Mouse (Mus musculus): ENCODE data around the gene Iqschfp. TPM values are rescaled to one million over a fixed set of nuclear protein-coding genes. Genes with fewer than 3 reads are reported as not detected.

Gene Iqschfp
- polyA plus RNA-seq, 1 experiment from 2014 or later = 2.3 TPM

GRCm38 (mm10) chr3:68590436-68590835 is 698.4 kb downstream of the Iqschfp start:
- Histone ChIP-seq H3K36me3 (ENCODE audit: poor library complexity, severe bottlenecking) (no peaks in the 10 kb centered on the region), H3K27me3 (no peaks in the 10 kb centered on the region), H3K4me2 (no peak overlapping the region), H3K27ac (no peak overlapping the region), H3K4me1 (peaks cover 56% of the 10 kb centered on the region), H3K4me3 (no peak overlapping the region), H3K9me3 (replicated peaks) (no peaks in the 10 kb centered on the region; the same call in 1 of the 2 replicates), H3K9ac (no peak overlapping the region)
- ATAC-seq = no peak
- 70% methylated on average over 8 of the region's 8 CpGs for WGBS

- Histone ChIP-seq H3K9me3 (replicated peaks) (no peaks in the 10 kb centered on the region; the same call in 1 of the 2 replicates), H3K4me1 (peaks cover 39% of the 10 kb centered on the region)
Measured at GRCm38 (mm10) chr3:68592575-68592974, 700.5 kb downstream of the Iqschfp start.

GRCm38 (mm10) chr3:68593073-68593867 is 701.2 kb downstream of the Iqschfp start:
- WGBS = 70% methylated on average over 12 of the region's 12 CpGs
- Histone ChIP-seq H3K4me1 (peaks cover 32% of the 10 kb centered on the region), H3K27me3 (no peaks in the 10 kb centered on the region), H3K9me3 (replicated peaks) (no peaks in the 10 kb centered on the region; the same call in 1 of the 2 replicates), H3K4me2 (no peak overlapping the region), H3K4me3 (no peak overlapping the region), H3K27ac (no peak overlapping the region; the same call in 1 of the 2 replicates), H3K9ac (no peak overlapping the region), H3K36me3 (ENCODE audit: poor library complexity, severe bottlenecking) (peaks cover 7% of the 10 kb centered on the region)
- no peak for ATAC-seq

More at GRCm38 (mm10) chr3:68592575-68592974, 700.5 kb downstream of the Iqschfp start:
- H3K27ac ChIP-seq = no peak overlapping the region
- peaks cover 7% of the 10 kb centered on the region; the same call in 1 of the 2 replicates for H3K36me3 ChIP-seq (ENCODE audit: poor library complexity, severe bottlenecking)
- 88% methylated on average over 10 of the region's 10 CpGs for WGBS
- no peak overlapping the region for H3K9ac ChIP-seq
- no peak for ATAC-seq
- no peaks in the 10 kb centered on the region for H3K27me3 ChIP-seq
- no peak overlapping the region for H3K4me3 ChIP-seq
- no peak overlapping the region for H3K4me2 ChIP-seq

GRCm38 (mm10) chr3:68595316-68595925 is 703.4 kb downstream of the Iqschfp start:
- H3K4me1 ChIP-seq = peaks cover 25% of the 10 kb centered on the region
- H3K27ac ChIP-seq = no peak overlapping the region
- H3K9me3 ChIP-seq (replicated peaks) = no peaks in the 10 kb centered on the region; the same call in 1 of the 2 replicates
- no peak overlapping the region for H3K9ac ChIP-seq
- peak; percentile 60 for ATAC-seq
- WGBS = 63% methylated on average over 10 of the region's 10 CpGs
- H3K4me3 ChIP-seq = no peak overlapping the region
- H3K36me3 ChIP-seq (ENCODE audit: poor library complexity, severe bottlenecking) = peaks cover 7% of the 10 kb centered on the region
- H3K4me2 ChIP-seq = no peak overlapping the region
- H3K27me3 ChIP-seq = no peaks in the 10 kb centered on the region

- no peaks in the 10 kb centered on the region; the same call in 1 of the 2 replicates for H3K9me3 ChIP-seq (replicated peaks)
- no peak overlapping the region for H3K9ac ChIP-seq
- H3K4me1 ChIP-seq = peaks cover 27% of the 10 kb centered on the region
- WGBS = 95% methylated on average over 4 of the region's 4 CpGs
- no peak overlapping the region for H3K4me2 ChIP-seq
- H3K27me3 ChIP-seq = no peaks in the 10 kb centered on the region
- ATAC-seq = no peak
- no peak overlapping the region for H3K27ac ChIP-seq
- H3K36me3 ChIP-seq (ENCODE audit: poor library complexity, severe bottlenecking) = peaks cover 7% of the 10 kb centered on the region
- no peak overlapping the region for H3K4me3 ChIP-seq
Measured at GRCm38 (mm10) chr3:68596938-68597337, 704.9 kb downstream of the Iqschfp start.

- no peak overlapping the region for H3K4me3 ChIP-seq
- no peaks in the 10 kb centered on the region for H3K9me3 ChIP-seq (replicated peaks)
- WGBS = 86% methylated on average over 9 of the region's 9 CpGs
- H3K36me3 ChIP-seq (ENCODE audit: poor library complexity, severe bottlenecking) = no peaks in the 10 kb centered on the region; the same call in 1 of the 2 replicates
- no peak overlapping the region for H3K4me2 ChIP-seq
- H3K27me3 ChIP-seq = no peaks in the 10 kb centered on the region
- no peak overlapping the region for H3K27ac ChIP-seq
- peaks cover 27% of the 10 kb centered on the region for H3K4me1 ChIP-seq
- no peak overlapping the region for H3K9ac ChIP-seq
- no peak for ATAC-seq
Measured at GRCm38 (mm10) chr3:68602891-68603290, 710.9 kb downstream of the Iqschfp start.

- H3K36me3 ChIP-seq (ENCODE audit: poor library complexity, severe bottlenecking) = no peaks in the 10 kb centered on the region
- ATAC-seq = no peak
- H3K27ac ChIP-seq = peak overlapping the region; percentile 51; the same call in 1 of the 2 replicates
- peaks cover 27% of the 10 kb centered on the region for H3K4me1 ChIP-seq
- H3K4me3 ChIP-seq = no peak overlapping the region
- no peak overlapping the region for H3K9ac ChIP-seq
- H3K9me3 ChIP-seq (replicated peaks) = no peaks in the 10 kb centered on the region
- no peaks in the 10 kb centered on the region for H3K27me3 ChIP-seq
- 78% methylated on average over 10 of the region's 10 CpGs for WGBS
- no peak overlapping the region for H3K4me2 ChIP-seq
Measured at GRCm38 (mm10) chr3:68604467-68604866, 712.4 kb downstream of the Iqschfp start.

- Histone ChIP-seq H3K27ac (peak overlapping the region; percentile 51; the same call in 1 of the 2 replicates), H3K9me3 (replicated peaks) (no peaks in the 10 kb centered on the region), H3K36me3 (ENCODE audit: poor library complexity, severe bottlenecking) (no peaks in the 10 kb centered on the region), H3K9ac (no peak overlapping the region), H3K27me3 (no peaks in the 10 kb centered on the region), H3K4me2 (no peak overlapping the region), H3K4me1 (peaks cover 31% of the 10 kb centered on the region), H3K4me3 (no peak overlapping the region)
- ATAC-seq = no peak
- 77% methylated on average over 10 of the region's 10 CpGs for WGBS
Measured at GRCm38 (mm10) chr3:68604962-68605361, 712.9 kb downstream of the Iqschfp start.

GRCm38 (mm10) chr3:68605942-68606603 is 714.0 kb downstream of the Iqschfp start:
- 69% methylated on average over 7 of the region's 7 CpGs for WGBS

GRCm38 (mm10) chr3:68606730-68607129 is 714.7 kb downstream of the Iqschfp start:
- no peak for ATAC-seq
- WGBS = 93% methylated on average over 8 of the region's 8 CpGs

More at GRCm38 (mm10) chr3:68605942-68606603, 714.0 kb downstream of the Iqschfp start:
- no peaks in the 10 kb centered on the region for H3K9me3 ChIP-seq (replicated peaks)
- peaks cover 33% of the 10 kb centered on the region for H3K4me1 ChIP-seq
- H3K27ac ChIP-seq = no peak overlapping the region
- ATAC-seq = no peak
- H3K4me2 ChIP-seq = no peak overlapping the region
- H3K36me3 ChIP-seq (ENCODE audit: poor library complexity, severe bottlenecking) = no peaks in the 10 kb centered on the region
- H3K27me3 ChIP-seq = no peaks in the 10 kb centered on the region
- no peak overlapping the region for H3K4me3 ChIP-seq
- H3K9ac ChIP-seq = no peak overlapping the region

GRCm38 (mm10) chr3:68607336-68607735 is 715.3 kb downstream of the Iqschfp start:
- 88% methylated on average over 8 of the region's 8 CpGs for WGBS
- no peaks in the 10 kb centered on the region for H3K36me3 ChIP-seq (ENCODE audit: poor library complexity, severe bottlenecking)

More at GRCm38 (mm10) chr3:68606730-68607129, 714.7 kb downstream of the Iqschfp start:
- Histone ChIP-seq H3K9ac (no peak overlapping the region), H3K4me3 (no peak overlapping the region), H3K9me3 (replicated peaks) (no peaks in the 10 kb centered on the region), H3K27ac (no peak overlapping the region), H3K36me3 (ENCODE audit: poor library complexity, severe bottlenecking) (no peaks in the 10 kb centered on the region), H3K4me1 (peaks cover 31% of the 10 kb centered on the region), H3K4me2 (no peak overlapping the region), H3K27me3 (no peaks in the 10 kb centered on the region)

More at GRCm38 (mm10) chr3:68607336-68607735, 715.3 kb downstream of the Iqschfp start:
- Histone ChIP-seq H3K9me3 (replicated peaks) (no peaks in the 10 kb centered on the region), H3K4me2 (no peak overlapping the region), H3K27ac (no peak overlapping the region), H3K4me1 (peaks cover 26% of the 10 kb centered on the region), H3K4me3 (no peak overlapping the region), H3K27me3 (no peaks in the 10 kb centered on the region), H3K9ac (no peak overlapping the region)
- no peak for ATAC-seq

Data from forebrain, embryonic 13.5 days (tissue).